Mouse (Mus musculus) neural tube, embryonic 12.5 days (tissue): ENCODE data around the gene Tmem39b. TPM values are rescaled to one million over a fixed set of nuclear protein-coding genes. Genes with fewer than 3 reads are reported as not detected.

Source experiments
- ATAC-seq: fragments of 200-750 bp; cut with Nextera tagmentation; 2 replicates; pipeline ENCODE4 v1.8.0; 2017; ENCODE audit warnings: low read depth, mild to moderate bottlenecking, moderate TSS enrichment, moderate library complexity; ENCODE audit not compliant: low FRiP score
- H3K27ac ChIP-seq: fragments of 300-500 bp; sonication (generic); 2 replicates; pipeline ENCODE4 v1.5.1; 2016
- H3K27me3 ChIP-seq: fragments of 300-500 bp; sonication (generic); replicated peaks from 2 replicates; pipeline ENCODE4 v1.6.1; 2016; ENCODE audit warnings: mild to moderate bottlenecking
- H3K36me3 ChIP-seq: fragments of 300-500 bp; sonication (generic); 2 replicates; pipeline ENCODE4 v1.6.1; 2016; ENCODE audit warnings: mild to moderate bottlenecking
- H3K4me1 ChIP-seq: fragments of 300-500 bp; sonication (generic); 2 replicates; pipeline ENCODE4 v1.6.1; 2016
- H3K4me2 ChIP-seq: fragments of 300-500 bp; sonication (generic); replicated peaks from 2 replicates; pipeline ENCODE4 v1.6.1; 2016; ENCODE audit warnings: mild to moderate bottlenecking
- H3K4me3 ChIP-seq: fragments of 300-500 bp; sonication (generic); 2 replicates; pipeline ENCODE4 v1.5.1; 2016
- H3K9ac ChIP-seq: fragments of 300-500 bp; sonication (generic); 2 replicates; pipeline ENCODE4 v1.6.1; 2016; ENCODE audit warnings: mild to moderate bottlenecking
- H3K9me3 ChIP-seq: fragments of 300-500 bp; sonication (generic); 2 replicates; pipeline ENCODE4 v1.6.1; 2016; ENCODE audit warnings: mild to moderate bottlenecking
- WGBS: fragments of 180-500 bp; shearing (Covaris S2); methylation state at CpG from one replicate; pipeline ENCODE4 v1.1.7; 2016; 5-methylcytosine and 5-hydroxymethylcytosine counted together
- microRNA-seq: library from miRNA; unstranded; fragments of <30 nt; microRNA quantifications from one replicate; pipeline ENCODE4, GENCODE M21; 2017
- polyA plus RNA-seq: library from polyadenylated mRNA; unstranded; fragments of >200 nt; fragmentation: Nextera tagmentation; extraction: Ambion mirVana; gene quantifications from 2 replicates; pipeline ENCODE4 v1.2.1, GENCODE M21; 2016

The Tmem39b gene
- polyA plus RNA-seq, 1 experiment from 2014 or later: 16.8 TPM

DNA sequence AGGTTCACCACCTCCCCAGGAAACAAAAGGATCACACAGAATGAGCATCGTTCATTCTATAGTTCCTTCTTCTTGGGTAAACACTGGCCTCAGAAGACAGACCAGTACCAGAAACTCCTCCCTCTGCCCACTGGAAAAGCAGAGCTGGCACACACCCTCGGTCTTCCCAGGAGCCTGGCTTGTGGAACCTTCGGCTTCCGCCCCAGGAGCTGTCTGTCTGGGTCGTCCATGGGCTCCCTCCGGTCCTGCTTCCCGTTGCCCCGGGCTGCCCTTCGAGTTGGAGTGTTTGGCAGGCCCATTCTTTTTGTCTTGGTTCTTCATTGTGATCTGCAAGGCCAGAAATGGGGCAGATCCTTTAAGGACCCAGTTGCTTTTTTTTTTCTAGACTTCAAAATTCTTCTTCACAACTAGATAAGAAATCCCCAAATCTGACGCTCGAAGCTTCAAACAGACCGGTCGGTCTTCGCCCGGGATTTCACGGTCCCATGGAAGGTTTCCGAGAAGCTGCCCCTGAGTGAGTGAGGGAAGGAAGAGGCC, 56.5 kb downstream of the Tmem39b start:
- Histone ChIP-seq H3K36me3 (peaks cover 43% of the 10 kb centered on the region), H3K9ac (peak overlapping the region; percentile 85), H3K4me2 (peak overlapping the region; percentile 95), H3K9me3 (no peaks in the 10 kb centered on the region), H3K27me3 (no peaks in the 10 kb centered on the region), H3K27ac (peak overlapping the region; percentile 29; the same call in 1 of the 2 replicates), H3K4me1 (peaks cover 23% of the 10 kb centered on the region), H3K4me3 (peak overlapping the region; percentile 66)
- 7% methylated on average over 17 of the region's 17 CpGs for WGBS
- ATAC-seq: no peak

DNA sequence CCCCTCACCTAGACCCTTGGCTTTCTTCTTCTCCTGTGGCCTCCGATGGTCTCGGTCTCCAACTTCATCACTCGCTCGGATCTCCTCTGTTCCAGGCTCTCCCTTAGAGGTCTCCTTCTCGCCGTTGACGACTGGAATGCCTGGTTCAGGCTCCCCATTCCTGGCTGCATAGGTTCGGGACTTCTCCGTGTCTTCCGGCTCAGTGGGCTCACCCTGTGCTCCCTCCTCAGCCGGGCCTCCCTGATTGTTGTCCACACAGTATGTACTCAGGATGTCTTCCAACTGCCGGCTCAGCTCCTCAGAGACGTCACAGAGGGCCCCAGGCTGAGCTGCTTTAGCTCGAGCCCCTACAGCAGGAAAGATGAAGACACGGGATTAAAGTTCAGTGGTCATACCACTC, 57.4 kb downstream of the Tmem39b start:
- no peak for ATAC-seq
- H3K4me3 ChIP-seq: 0 out of 2 replicates have a peak overlapping the region, but pooled peaks have one; percentile 66
- 89% methylated on average over 15 of the region's 15 CpGs for WGBS
- H3K27me3 ChIP-seq: no peaks in the 10 kb centered on the region
- H3K27ac ChIP-seq: no peak overlapping the region
- peaks cover 47% of the 10 kb centered on the region for H3K36me3 ChIP-seq
- H3K4me2 ChIP-seq: peak overlapping the region; percentile 95
- H3K9ac ChIP-seq: peak overlapping the region; percentile 85
- no peaks in the 10 kb centered on the region for H3K9me3 ChIP-seq
- peaks cover 23% of the 10 kb centered on the region for H3K4me1 ChIP-seq

DNA sequence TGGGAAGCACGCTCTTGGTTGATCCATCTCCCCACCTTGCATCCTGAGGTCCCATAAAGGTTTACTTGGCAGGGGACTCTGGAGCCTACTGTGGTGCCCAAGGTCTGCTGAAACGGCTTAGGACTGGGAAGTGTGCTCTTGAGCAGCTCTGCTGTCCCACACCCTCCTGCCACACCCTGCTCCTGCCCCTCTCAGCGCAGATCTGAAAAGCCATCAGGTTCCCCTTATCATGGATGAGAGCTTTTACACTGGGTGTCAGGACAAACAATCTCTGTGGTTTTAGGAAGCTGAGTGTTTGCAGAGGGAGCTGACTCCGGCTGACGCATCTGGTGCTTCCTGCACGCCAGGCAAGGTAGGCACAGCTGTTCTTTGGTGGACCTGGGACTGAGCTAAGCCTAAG, 62.8 kb downstream of the Tmem39b start:
- peaks cover 12% of the 10 kb centered on the region for H3K4me1 ChIP-seq
- no peaks in the 10 kb centered on the region for H3K27me3 ChIP-seq
- H3K4me3 ChIP-seq: no peak overlapping the region
- H3K4me2 ChIP-seq: no peak overlapping the region
- ATAC-seq: no peak
- no peak overlapping the region for H3K27ac ChIP-seq
- no peak overlapping the region for H3K9ac ChIP-seq
- H3K36me3 ChIP-seq: peaks cover 93% of the 10 kb centered on the region
- WGBS: 96% methylated on average over 6 of the region's 6 CpGs
- H3K9me3 ChIP-seq: no peaks in the 10 kb centered on the region

DNA sequence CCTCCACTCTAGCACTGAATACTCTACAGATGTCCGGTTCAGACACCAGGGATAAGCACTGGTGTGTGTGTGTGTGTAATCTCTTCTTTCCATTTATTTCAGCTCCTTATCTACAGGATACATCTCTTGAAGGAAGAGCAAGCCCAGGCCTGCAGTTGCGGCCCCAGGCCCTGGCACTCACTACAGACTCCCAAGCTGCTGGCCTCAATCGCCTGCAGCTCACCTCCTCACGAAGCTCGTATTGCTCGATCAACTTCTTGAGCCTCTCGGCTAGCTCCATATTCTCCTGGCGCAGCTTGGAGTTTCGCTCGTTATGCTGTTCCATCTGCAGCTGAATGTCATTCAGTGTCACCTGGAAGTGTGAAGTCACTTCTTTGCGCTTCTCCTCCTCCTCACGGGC, 64.8 kb downstream of the Tmem39b start:
- Histone ChIP-seq H3K4me1 (peaks cover 7% of the 10 kb centered on the region), H3K36me3 (peaks cover 97% of the 10 kb centered on the region), H3K27ac (no peak overlapping the region), H3K4me2 (no peak overlapping the region), H3K27me3 (no peaks in the 10 kb centered on the region), H3K9me3 (no peaks in the 10 kb centered on the region), H3K4me3 (no peak overlapping the region), H3K9ac (no peak overlapping the region)
- WGBS: 92% methylated on average over 12 of the region's 12 CpGs
- ATAC-seq: no peak

DNA sequence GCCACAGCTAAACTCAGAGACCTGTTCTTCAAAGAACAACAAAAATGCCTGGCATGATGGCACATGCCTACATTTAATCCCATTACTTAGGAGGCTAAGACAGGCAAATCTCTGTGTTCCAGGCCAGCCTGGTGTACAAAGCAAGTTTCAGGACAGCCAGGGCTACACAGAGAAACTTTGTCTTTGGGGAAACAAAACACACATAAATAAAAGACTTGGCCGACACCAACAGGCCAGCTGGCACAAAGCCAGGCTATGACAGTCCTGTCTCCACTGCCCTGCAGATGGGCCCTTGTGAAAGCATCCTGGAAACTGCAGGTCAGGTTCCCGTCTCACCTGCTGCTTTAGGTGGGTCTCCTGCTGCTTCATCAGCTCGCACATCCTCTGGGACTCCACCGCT, 65.7 kb downstream of the Tmem39b start:
- H3K27ac ChIP-seq: no peak overlapping the region
- 80% methylated on average over 4 of the region's 4 CpGs for WGBS
- no peak overlapping the region for H3K9ac ChIP-seq
- peaks cover 97% of the 10 kb centered on the region for H3K36me3 ChIP-seq
- no peaks in the 10 kb centered on the region for H3K27me3 ChIP-seq
- no peak overlapping the region for H3K4me2 ChIP-seq
- peaks cover 7% of the 10 kb centered on the region for H3K4me1 ChIP-seq
- H3K9me3 ChIP-seq: no peaks in the 10 kb centered on the region
- no peak overlapping the region for H3K4me3 ChIP-seq
- ATAC-seq: no peak

Small RNA genes within 50 kb of the gene (microRNA-seq; reads per million reads assigned to microRNA genes)
- gene Mir7016: 0.66 reads per million

Other genes starting within 250 kb of the Tmem39b start
- gene Bsdc1, start 235.3 kb downstream of the Tmem39b start, polyA plus RNA-seq: 31.9 and 33.1 TPM in 2 replicates
- gene Tssk3, start 205.8 kb downstream of the Tmem39b start, polyA plus RNA-seq: not detected in 2 replicates
- not detected in 2 replicates for gene Fam229a, start 205.6 kb downstream of the Tmem39b start, polyA plus RNA-seq
- gene Marcksl1, start 183.3 kb downstream of the Tmem39b start, polyA plus RNA-seq: 2,122 and 2,278 TPM in 2 replicates
- gene Hdac1, start 154.1 kb downstream of the Tmem39b start, polyA plus RNA-seq: 179 and 192 TPM in 2 replicates
- 7.8 and 8.0 TPM in 2 replicates for gene Lck, start 123.2 kb downstream of the Tmem39b start, polyA plus RNA-seq
- gene Fam167b, start 118.3 kb downstream of the Tmem39b start, polyA plus RNA-seq: 1.5 and 2.2 TPM in 2 replicates
- gene Eif3i, start 96.2 kb downstream of the Tmem39b start, polyA plus RNA-seq: 200 and 208 TPM in 2 replicates
- 175 and 183 TPM in 2 replicates for gene Tmem234, start 96.2 kb downstream of the Tmem39b start, polyA plus RNA-seq
- gene Dcdc2b, start 82.6 kb downstream of the Tmem39b start, polyA plus RNA-seq: 3.1 and 3.3 TPM in 2 replicates
- gene Iqcc, start 77.7 kb downstream of the Tmem39b start, polyA plus RNA-seq: 32.5 and 32.6 TPM in 2 replicates
- gene Ccdc28b, start 72.9 kb downstream of the Tmem39b start, polyA plus RNA-seq: 103 and 107 TPM in 2 replicates
- 77.6 and 83.5 TPM in 2 replicates for gene Txlna, start 55.8 kb downstream of the Tmem39b start, polyA plus RNA-seq
- 16.3 and 16.6 TPM in 2 replicates for gene Kpna6, start 24.1 kb downstream of the Tmem39b start, polyA plus RNA-seq
- gene Khdrbs1, start 45.5 kb upstream of the Tmem39b start, polyA plus RNA-seq: 211 and 212 TPM in 2 replicates
- 336 and 342 TPM in 2 replicates for gene Ptp4a2, start 114.4 kb upstream of the Tmem39b start, polyA plus RNA-seq
- not detected in 2 replicates for gene Spocd1, start 232.4 kb upstream of the Tmem39b start, polyA plus RNA-seq